Mouse (Mus musculus): ENCODE results near the gene Inpp4b.

GRCm38 (mm10) chr8:81884195-81884594 is 541.8 kb downstream of the Inpp4b start:
- no peak for TF ChIP-seq MAX (IDR thresholded peaks at IDR 0.05)
- no peak for TF ChIP-seq CTCF (IDR thresholded peaks at IDR 0.05; ENCODE audit: control insufficient read depth, insufficient read depth, insufficient read length)
- TF ChIP-seq CEBPB (IDR thresholded peaks at IDR 0.05; ENCODE audit: low read depth) = no peak

All from C2C12 (cell line).